Mouse (Mus musculus): Measurements from ENCODE around the gene Tnrc6c. TPM values are rescaled to one million over a fixed set of nuclear protein-coding genes. Genes with fewer than 3 reads are reported as not detected.

Tnrc6c gene
- total RNA-seq, 2 experiments from 2014 or later, result 70.1 to 70.4 TPM

GRCm38 (mm10) chr11:117633310-117633709, 20.8 kb upstream of the Tnrc6c start:
- DNase-seq (ENCODE audit: low spot score in 2 of 2), result no peak

DNA sequence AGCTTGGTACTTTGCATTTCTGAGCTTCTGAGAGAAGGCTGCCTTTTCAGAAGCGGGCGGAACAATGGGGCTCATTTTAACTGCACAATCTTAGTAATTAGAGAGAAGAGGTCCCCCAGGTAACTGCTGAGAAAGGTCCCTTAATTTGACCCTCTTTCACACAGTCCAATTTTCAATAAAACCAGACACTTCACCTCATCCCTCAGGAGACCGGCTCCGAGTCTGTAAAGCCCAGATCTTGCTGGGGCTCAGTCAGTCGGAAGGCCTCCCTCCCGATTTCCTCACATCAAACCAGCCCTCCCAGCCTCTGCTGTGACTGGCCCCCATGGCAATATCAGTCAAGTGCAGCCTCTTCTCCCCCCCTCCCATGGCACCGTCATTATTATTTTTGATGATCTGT, 15.7 kb upstream of the Tnrc6c start:
- DNase-seq (ENCODE audit: low spot score in 2 of 2), result no peak

GRCm38 (mm10) chr11:117638809-117639208, 15.3 kb upstream of the Tnrc6c start:
- DNase-seq (ENCODE audit: low spot score in 2 of 2), result no peak

DNA sequence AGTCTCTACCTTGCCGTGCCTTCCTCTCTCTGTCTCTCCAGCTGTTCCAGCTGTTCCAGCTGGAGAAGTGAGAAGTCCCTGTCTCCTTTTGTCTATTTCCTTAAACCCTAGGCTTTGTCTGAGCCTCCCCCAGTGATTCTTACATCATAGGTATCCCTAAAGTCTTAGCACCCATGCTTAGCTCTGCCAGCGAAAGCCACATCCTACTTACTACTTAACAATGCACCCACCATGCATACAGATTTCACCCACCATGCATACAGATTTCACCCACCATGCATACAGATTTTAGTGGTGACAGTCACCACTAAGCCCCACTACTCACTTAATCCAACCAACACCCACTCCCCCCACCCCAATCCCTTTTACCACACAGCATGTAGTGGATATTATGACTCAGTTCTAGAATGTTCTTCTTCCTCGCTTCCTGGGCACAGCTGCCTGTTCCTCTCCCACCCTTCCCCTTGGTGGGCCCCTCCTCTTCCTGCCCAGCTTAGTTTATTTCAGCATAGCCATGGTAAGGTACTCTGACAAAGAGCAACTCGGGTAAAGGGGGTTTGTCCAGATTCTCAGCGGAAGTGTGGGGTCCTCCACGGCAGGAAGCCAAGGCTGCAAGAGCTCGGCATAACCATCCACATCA, 14.6 kb upstream of the Tnrc6c start:
- no peak for DNase-seq (ENCODE audit: low spot score in 2 of 2)

- no peak for DNase-seq (ENCODE audit: low spot score in 2 of 2)
Observed at GRCm38 (mm10) chr11:117642181-117642580, 11.9 kb upstream of the Tnrc6c start.

- peak in 1 of 2 experiments; percentile 35 for DNase-seq (ENCODE audit: low spot score in 2 of 2)
Observed at GRCm38 (mm10) chr11:117643240-117643639, 10.8 kb upstream of the Tnrc6c start.

GRCm38 (mm10) chr11:117646786-117647185, 7.3 kb upstream of the Tnrc6c start:
- DNase-seq (ENCODE audit: low spot score in 2 of 2), result peak in 1 of 2 experiments; percentile 29

DNA sequence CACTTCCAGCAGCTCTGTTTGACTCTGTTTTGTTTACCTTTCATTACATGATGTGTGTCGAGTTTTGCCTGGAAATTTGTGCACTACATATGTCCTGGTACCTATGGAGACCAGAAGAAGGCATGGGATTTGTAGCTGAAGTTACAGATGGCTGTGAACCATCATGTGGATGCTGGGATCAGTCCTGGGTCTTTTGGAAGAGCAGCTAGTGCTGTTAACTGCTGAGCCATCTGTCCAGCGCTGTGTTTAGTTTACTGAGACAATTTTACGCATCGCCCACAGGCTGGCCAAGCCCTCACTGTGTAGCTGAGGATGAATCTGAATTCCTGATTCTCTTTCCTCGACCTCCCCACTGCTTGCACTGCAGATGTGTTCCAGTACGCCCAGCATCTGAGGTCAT, 6.1 kb upstream of the Tnrc6c start:
- DNase-seq (ENCODE audit: low spot score in 2 of 2), result no peak

- no peak for DNase-seq (ENCODE audit: low spot score in 2 of 2)
Observed at GRCm38 (mm10) chr11:117650721-117651644, 3.1 kb upstream of the Tnrc6c start.

DNA sequence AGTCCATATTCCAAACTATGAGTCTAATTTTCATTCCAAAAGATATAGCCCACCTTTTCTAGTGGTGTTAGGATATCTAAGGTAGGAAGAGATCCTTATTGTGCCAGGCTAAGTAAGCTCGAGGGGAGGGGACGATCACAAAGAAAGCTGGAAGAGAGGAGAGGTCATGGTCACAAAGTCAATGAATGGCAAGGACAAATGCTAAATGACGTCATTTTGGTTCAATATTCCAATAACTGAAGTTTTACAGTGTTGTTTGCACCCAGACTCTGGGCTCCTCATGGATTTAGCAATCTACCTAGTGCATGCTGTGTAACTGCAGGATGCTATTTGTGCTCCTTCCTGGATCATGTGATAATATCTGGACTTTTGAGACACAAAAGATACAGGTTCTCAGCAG, 1.2 kb upstream of the Tnrc6c start:
- DNase-seq (ENCODE audit: low spot score in 2 of 2), result no peak

DNA sequence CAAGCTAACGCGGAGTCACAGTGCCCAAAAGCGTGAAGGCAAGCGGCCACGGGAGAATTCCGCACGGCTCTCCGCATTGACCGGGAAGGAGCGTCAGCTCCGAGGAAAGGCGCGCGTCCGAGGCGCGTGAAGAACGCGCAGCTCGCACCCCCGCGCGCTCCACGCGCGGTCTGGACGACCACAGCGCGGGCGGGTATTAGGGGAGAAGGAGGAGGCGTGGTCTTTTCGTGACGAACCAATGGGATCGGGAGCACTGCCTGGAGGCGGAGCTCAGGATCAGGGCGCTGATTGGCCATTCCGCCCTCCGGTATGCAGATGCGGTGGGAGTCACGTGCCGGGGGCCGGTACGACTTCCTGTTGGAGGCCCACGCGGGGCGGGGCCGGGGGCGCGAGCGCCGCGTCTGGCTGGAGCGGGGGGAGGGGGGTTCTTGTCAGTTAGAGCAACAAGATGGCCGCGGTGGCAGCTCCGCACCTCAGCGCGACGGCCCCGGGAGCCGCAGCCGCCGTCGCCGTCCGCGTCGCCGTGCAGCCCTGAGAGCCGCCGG, 363 bp downstream of the Tnrc6c start:
- peak; percentile 97 to 99 for DNase-seq (ENCODE audit: low spot score in 2 of 2)

DNA sequence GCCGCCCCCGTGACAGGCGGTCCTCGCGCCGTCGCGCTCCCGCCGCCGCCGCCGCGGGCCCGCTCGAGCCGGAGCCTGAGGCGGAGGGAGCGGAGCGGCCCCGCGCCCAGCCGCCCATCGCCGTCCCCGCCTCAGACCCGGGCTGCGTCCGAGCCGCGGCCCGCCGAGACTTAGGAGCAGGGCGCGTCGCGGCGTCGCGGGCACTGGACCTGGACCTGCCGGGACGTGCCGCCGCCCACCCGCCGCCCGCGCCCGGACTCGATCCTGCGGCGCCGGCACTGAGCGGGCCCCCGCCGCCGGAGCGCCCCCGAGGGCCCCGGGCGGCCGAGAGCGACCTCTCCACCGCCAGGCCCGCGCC, 824 bp downstream of the Tnrc6c start:
- no peak for DNase-seq (ENCODE audit: low spot score in 2 of 2)

DNA sequence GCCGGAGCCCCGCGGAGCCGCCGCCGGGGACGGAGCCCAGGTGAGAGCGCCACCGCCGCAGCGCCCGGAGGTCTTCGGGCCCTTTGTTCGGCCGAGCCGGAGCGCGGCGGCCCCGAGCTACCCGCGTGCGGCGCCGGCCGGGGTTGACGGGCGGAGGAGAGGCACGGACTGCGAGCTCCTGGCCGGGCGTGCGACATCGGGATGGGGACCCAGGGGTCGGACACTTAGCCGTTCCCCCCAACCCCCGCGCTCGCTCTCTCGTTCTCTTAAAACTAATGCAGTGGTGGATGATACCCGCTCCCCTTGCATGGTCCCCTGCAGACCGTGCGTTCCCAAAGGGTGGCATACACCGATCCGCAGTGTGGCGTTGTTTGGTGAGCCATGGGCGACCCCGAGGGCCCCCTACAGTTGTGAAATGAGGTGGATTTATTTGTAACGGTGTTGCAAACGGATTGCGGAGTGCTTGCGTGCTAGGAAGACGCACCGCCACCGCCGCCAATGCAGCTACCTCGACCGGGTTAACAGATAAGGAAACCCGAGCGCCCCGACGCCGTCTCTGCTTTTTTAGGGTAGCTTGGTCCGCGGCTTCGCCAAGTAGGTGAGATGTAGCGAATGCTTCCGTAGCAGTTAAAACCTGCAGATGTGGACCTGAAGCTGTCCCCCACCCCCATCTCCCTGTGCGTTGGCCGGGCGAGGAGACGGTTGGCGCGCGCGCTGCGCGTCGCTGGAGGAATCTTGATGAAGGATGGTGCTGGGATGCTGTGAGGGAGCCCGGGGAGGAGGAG, 1.4 kb downstream of the Tnrc6c start:
- DNase-seq (ENCODE audit: low spot score in 2 of 2), result peak; percentile 59 to 74

GRCm38 (mm10) chr11:117656077-117656401, 1.9 kb downstream of the Tnrc6c start:
- DNase-seq (ENCODE audit: low spot score in 2 of 2), result no peak

DNA sequence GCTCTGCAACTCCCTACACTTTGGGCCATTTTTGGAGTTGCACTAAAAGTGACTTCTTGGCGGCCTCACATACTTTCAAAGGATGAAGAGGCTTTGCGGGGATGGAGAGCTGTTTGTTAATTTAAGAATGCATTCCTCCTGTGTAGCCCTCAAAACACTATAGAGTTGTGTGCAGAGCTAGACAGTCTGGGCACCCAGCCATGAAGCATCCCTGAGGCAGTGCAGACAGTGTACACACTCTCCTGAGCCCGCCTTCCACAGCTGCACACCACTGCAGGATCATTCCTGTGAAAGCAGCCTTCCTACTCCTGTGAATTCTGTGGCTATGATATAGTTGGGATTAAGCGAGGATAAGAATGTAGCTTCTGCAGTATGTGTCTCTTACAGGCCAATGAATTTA, 4.9 kb downstream of the Tnrc6c start:
- DNase-seq (ENCODE audit: low spot score in 2 of 2), result peak in 1 of 2 experiments; percentile 28

- no peak for DNase-seq (ENCODE audit: low spot score in 2 of 2)
Observed at GRCm38 (mm10) chr11:117663036-117663809, 9.1 kb downstream of the Tnrc6c start.

DNA sequence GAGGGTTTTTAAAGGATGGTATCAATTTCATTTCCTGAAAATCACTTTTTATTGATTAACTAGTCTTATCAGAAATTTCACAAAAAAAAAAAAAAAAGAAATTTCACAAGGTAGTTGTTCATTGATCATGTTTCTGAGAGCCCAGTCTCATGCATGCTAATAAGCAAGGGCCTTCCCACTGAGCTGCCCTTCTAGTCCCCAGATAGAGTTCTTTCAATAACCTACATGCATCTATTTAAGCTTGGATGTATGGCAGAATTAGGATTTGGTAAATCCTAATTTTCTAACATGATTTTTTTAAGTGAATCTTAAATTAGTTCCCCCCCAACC, 9.7 kb downstream of the Tnrc6c start:
- no peak for DNase-seq (ENCODE audit: low spot score in 2 of 2)

DNA sequence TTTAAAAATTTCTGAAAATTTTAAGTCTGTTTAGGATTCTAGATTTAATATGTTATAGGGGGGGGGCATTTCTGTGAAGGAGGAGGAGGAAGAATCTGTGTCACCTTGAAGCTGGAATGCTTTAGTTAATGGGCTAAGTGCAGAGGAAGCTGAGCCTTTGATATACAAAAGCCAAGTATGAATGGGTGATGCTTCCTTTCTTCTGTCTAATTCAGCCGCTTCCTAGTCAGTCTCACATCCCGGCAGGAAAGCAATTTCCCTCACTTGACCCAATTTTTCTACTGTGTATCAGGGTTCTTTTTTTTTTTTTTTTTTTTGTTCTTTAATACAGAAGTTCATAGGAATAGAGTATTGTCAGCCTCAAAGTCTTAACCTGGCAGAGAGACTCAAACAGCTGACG, 11.1 kb downstream of the Tnrc6c start:
- DNase-seq (ENCODE audit: low spot score in 2 of 2), result no peak

DNA sequence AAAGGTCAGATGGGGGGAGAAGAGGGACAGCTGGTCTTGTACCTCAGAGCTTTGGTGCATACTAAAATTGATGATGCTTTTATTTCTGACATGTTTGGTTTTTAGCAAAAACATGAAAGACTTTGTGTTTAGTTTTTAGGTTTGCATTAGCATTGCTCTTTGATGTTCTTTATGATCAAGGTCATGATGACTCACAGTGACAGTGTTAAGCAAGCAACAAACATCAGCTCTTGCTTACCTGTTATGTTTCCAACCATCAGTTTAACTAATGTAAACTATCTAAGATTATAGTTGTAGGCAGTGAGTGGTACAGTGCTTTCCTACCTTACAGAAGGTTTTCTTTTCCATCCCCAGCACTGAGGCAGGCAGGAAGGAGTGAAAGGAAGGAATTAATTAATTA, 12.5 kb downstream of the Tnrc6c start:
- no peak for DNase-seq (ENCODE audit: low spot score in 2 of 2)

DNA sequence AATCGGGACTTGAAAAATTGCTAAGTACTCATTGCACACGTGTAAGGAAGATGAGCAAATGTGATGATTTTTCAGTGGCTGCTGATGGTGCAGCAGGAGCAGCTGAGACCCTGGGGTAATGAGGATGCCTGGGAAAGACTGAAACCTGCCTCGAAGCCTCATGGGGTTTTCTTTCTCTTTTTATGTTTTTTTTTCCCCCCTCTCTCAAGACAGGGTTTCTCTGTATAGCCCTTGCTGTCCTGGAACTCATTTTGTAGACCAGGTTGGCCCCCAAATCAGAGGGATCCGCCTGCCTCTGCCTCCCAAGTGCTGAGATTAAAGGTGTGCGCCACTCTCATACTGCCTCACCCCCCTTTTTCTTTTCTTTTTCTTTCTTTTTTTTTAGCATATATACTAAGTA, 13.1 kb downstream of the Tnrc6c start:
- no peak for DNase-seq (ENCODE audit: low spot score in 2 of 2)

DNA sequence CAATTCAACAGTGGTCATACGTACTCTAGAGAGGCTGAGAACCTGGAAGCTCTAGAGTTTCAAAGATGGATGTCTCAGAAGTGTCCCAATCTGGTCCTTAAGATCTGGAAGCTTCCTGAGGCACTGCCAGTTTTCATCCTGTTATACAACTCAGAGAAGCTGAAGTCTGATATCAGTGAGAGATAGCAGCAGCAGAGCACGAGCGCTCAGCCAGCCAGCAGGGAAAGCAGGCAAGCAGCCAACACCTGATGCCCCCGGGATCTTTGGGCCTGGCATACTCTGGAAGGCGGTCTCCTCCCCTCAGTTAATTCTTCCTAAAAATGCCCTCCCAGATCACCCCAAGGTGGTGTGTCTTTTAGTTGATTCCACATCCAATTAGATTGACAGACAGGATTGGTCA, 13.7 kb downstream of the Tnrc6c start:
- no peak for DNase-seq (ENCODE audit: low spot score in 2 of 2)

Measured in layer of hippocampus, postnatal 10 days (tissue).